Mouse (Mus musculus) heart, embryonic 15.5 days (tissue): ENCODE results near the gene Nat8f6. TPM values are rescaled to one million over a fixed set of nuclear protein-coding genes. Genes with fewer than 3 reads are reported as not detected.
"Not testable (repeated sequence)": the region's sequence is repeated elsewhere in the genome, so short reads cannot be mapped to it uniquely, and the experiment has no call there.

Experiments used
- ATAC-seq: fragments of 200-750 bp; cut with Nextera tagmentation; replicated peaks from 2 replicates; pipeline ENCODE4 v1.8.0; 2017; ENCODE audit warnings: low read depth, moderate TSS enrichment; ENCODE audit not compliant: insufficient number of reproducible peaks, insufficient read depth, low FRiP score
- H3K27ac ChIP-seq: fragments of 300-500 bp; sonication (generic); 2 replicates; pipeline ENCODE4 v1.5.1; 2015; ENCODE audit warnings: mild to moderate bottlenecking, inconsistent platforms
- H3K27me3 ChIP-seq: fragments of 300-500 bp; sonication (generic); 2 replicates; pipeline ENCODE4 v1.6.1; 2015; ENCODE audit warnings: inconsistent platforms
- H3K36me3 ChIP-seq: fragments of 300-500 bp; sonication (generic); 2 replicates; pipeline ENCODE4 v1.6.1; 2015; ENCODE audit warnings: mild to moderate bottlenecking, inconsistent platforms
- H3K4me1 ChIP-seq: fragments of 300-500 bp; sonication (generic); replicated peaks from 2 replicates; pipeline ENCODE4 v1.6.1; 2015; ENCODE audit warnings: inconsistent platforms
- H3K4me2 ChIP-seq: fragments of 300-500 bp; sonication (generic); 2 replicates; pipeline ENCODE4 v1.6.1; 2015; ENCODE audit warnings: inconsistent platforms, mild to moderate bottlenecking, moderate library complexity
- H3K4me3 ChIP-seq: fragments of 300-500 bp; sonication (generic); 2 replicates; pipeline ENCODE4 v1.5.1; 2015; ENCODE audit warnings: mild to moderate bottlenecking, inconsistent platforms
- H3K9ac ChIP-seq: fragments of 300-500 bp; sonication (generic); 2 replicates; pipeline ENCODE4 v1.6.1; 2015; ENCODE audit warnings: mild to moderate bottlenecking, inconsistent platforms
- H3K9me3 ChIP-seq: fragments of 300-500 bp; sonication (generic); replicated peaks from 2 replicates; pipeline ENCODE4 v1.6.1; 2016; ENCODE audit warnings: inconsistent platforms
- WGBS: fragments of 180-500 bp; shearing (Covaris S2); methylation state at CpG from one replicate; pipeline ENCODE4 v1.1.7; 2015; ENCODE audit warnings: mixed read lengths; 5-methylcytosine and 5-hydroxymethylcytosine counted together
- polyA plus RNA-seq: library from polyadenylated mRNA; unstranded; fragments of >200 nt; fragmentation: Nextera tagmentation; extraction: Ambion mirVana; gene quantifications from 2 replicates; pipeline ENCODE4 v1.2.1, GENCODE M21; 2015

Nat8f6 gene
- not detected in 2 replicates for polyA plus RNA-seq

- 76% methylated on average over 5 of the region's 5 CpGs for WGBS
- no peak for ATAC-seq
- Histone ChIP-seq H3K4me1 (no peaks in the 10 kb centered on the region), H3K9ac (no peak within 1 kb of the TSS), H3K4me2 (no peak within 1 kb of the TSS), H3K36me3 (no peaks in the 10 kb centered on the region), H3K4me3 (no peak within 1 kb of the TSS), H3K27me3 (no peaks in the 10 kb centered on the region), H3K27ac (no peak within 1 kb of the TSS), H3K9me3 (no peaks in the 10 kb centered on the region)
Measured at GRCm38 (mm10) chr6:85820837-85821236, at the start of gene Nat8f6, which contains the start of gene Nat8f5. TSS of gene Nat8f6 (minus strand) at chr6:85820954. TSS of gene Nat8f5 (minus strand) at chr6:85820972.

DNA sequence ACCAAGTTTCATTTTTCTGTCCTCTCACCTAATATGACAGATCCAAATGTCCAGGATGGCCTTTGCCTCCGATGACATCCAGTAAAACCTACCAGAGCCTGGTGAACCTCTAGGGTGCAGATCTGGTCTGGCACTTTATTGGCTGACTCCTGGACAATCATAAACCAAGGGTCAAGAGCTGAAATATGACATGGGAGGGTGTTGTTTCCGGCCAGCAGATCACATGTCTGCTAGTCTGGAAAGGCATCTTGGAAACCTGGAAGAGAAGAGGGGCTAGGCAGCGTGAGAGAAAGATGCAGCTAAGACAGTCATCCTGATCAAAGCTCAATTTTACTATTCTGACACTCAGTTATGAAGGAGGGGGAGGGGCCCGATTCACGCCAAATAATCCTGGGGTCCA lies 48.3 kb upstream of the Nat8f6 start, which contains the start of gene Nat8f2:
Nat8f2 (minus strand) TSS at position 153 of the 400 bp plus-strand sequence.
- H3K4me1 ChIP-seq, H3K27me3 ChIP-seq, H3K9ac ChIP-seq, H3K9me3 ChIP-seq, ATAC-seq, H3K4me2 ChIP-seq, H3K36me3 ChIP-seq, H3K27ac ChIP-seq, H3K4me3 ChIP-seq: not testable (repeated sequence)
- WGBS = 80% methylated on average over 5 of the region's 5 CpGs

DNA sequence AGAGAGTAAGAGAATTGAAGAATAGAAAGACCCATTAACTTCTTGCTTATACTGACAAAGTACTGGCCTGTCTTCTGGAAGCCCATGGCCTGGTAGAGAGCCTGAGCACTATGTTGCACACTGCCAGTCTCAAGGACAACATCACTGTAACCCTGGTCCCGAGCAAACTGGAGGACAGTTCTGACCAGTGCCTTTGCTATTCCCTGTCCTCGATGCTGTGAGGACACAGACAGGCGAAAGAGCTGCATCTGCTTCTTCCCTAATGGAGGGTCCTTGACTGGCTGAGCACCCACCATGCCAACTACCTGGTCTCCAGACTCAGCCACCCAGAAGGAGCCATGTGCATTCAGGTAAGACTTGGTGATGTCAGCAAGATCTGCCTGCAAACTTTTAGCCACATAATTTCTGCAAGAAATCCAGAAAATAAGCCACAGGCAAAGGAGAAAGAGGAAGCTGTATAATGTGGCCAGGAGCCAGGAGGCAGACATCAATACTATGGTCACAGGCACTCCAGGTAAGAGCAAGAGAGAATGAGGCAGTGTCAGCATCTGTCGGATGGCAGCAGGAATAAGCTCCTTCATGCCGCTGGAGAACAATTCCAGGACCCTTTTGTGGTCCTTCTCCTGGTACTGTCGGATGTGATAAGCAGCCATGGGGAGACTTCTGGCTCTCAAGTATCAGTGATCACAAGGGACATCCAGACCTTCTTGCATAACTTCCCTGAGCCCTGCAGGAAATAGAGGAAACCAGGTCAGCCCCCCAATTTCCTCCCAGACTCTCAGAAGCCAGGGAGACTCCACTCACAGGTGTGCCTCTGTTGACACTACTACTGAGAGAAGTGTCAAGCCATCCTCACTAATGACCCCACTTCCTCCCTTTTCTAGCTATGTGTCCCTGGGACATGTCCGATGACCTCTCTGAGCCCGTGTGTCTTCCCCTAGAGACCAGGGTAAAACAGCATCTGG lies 47.3 kb upstream of the Nat8f6 start:
- no peak overlapping the region for H3K9ac ChIP-seq
- 71% methylated on average over 8 of the region's 8 CpGs for WGBS
- no peaks in the 10 kb centered on the region for H3K4me1 ChIP-seq
- no peaks in the 10 kb centered on the region for H3K9me3 ChIP-seq
- H3K4me3 ChIP-seq = no peak overlapping the region
- no peaks in the 10 kb centered on the region for H3K27me3 ChIP-seq
- no peak overlapping the region for H3K27ac ChIP-seq
- no peak for ATAC-seq
- no peak overlapping the region for H3K4me2 ChIP-seq
- H3K36me3 ChIP-seq = no peaks in the 10 kb centered on the region

DNA sequence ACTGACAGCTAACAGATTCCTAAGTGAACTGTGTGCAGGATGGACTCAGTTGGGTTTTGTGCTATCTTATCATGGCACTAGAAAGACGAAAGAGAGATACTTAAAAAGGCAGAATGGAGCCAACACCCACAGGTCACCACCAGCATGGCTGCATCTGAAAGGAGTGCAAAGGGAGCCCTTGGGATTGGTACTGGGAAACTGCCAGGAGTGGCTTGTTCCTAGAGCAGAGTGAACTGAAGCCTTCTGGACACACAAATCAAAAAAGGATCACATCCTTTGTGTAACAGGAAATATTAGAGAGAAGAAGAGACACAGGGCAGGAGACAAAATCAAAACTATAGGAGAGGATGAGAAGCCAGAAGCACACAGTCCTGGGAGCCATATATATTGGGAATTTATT lies 46.2 kb upstream of the Nat8f6 start:
- H3K9me3 ChIP-seq, H3K27ac ChIP-seq, H3K4me1 ChIP-seq, H3K4me2 ChIP-seq, ATAC-seq, H3K4me3 ChIP-seq, H3K36me3 ChIP-seq, H3K9ac ChIP-seq, H3K27me3 ChIP-seq: not testable (repeated sequence)
- 17% methylated on average over 1 of the region's 1 CpGs for WGBS

DNA sequence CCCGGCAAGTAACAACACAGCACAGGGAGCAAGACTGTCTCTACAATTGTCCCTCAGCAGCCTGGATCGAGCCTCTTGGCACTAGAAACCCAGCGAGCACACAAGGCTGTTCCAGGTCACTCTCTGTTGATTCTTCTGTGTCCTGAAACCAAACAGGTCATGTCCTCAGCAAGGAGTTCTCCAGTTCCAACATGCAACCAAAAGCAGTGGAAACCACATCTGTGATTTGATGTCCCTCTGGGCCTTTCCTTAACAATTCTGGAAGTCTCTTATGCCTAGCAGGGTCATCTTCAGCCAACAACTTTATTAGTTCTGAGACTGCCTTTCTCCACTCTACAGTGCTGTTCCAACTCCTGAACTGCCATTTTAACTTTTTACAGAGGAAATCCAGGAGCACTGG lies 45.4 kb upstream of the Nat8f6 start:
- WGBS = 83% methylated on average over 3 of the region's 3 CpGs
- not testable (repeated sequence) for H3K27me3 ChIP-seq, ATAC-seq, H3K27ac ChIP-seq, H3K9ac ChIP-seq, H3K4me2 ChIP-seq, H3K9me3 ChIP-seq, H3K36me3 ChIP-seq, H3K4me1 ChIP-seq, H3K4me3 ChIP-seq

DNA sequence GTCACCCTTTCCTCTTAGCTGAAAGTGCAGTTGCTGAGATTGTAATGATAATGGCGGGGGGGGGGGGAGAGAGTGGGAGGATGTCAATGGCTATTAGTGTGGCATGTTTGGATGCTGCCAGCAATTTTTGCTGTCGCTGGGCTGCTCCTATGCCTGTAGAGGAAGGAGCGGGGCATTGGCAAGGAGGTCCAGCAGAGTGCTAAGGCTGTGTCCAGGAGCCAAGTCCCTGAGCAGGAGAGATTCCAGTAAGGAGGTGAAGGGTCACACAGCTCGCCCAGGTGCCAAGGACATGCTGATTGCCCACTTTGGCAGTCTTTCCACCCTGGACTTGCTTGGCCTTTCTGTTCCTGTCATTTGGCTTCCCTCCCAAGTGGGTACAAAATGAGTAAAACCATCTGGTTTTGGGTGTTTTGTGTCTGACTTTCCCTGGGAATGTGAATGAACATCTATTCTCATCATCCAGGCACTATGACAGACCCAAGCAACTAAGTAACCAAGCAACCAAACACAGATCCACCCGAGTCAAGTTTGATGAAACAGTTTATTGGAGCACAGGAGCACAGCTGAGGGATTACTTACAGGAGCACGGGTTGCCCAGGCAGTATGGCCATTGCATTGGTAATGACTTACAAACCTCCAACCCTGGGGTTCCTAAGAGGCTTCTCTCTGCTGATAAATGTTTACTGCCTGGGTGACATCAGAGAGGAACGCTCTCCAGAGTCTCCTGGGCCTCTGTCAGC lies 44.3 kb upstream of the Nat8f6 start:
- H3K9ac ChIP-seq, H3K4me3 ChIP-seq, H3K27ac ChIP-seq, H3K36me3 ChIP-seq, ATAC-seq, H3K4me1 ChIP-seq, H3K9me3 ChIP-seq, H3K27me3 ChIP-seq, H3K4me2 ChIP-seq: not testable (repeated sequence)
- 59% methylated on average over 6 of the region's 7 CpGs for WGBS

DNA sequence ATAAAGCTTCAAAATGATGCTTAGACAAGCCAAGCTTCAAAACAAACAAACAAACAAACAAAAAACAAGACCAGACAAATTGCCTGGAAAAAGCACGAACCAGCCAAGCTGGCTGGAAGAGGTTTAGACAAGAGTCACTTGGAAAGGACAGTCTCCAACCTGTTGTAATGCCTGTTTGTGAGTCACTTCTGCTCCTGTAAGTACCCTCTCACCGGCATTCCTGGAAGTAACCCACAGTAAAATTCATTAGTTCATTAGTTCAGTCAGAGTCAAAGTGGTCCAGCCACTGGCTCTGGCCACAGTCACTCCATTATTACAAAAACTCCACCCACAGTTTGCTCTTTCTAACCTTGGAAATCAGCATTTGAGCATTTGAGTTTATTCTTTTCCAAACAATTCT lies 43.1 kb upstream of the Nat8f6 start:
- Histone ChIP-seq H3K9me3 (no peaks in the 10 kb centered on the region), H3K4me2 (no peak overlapping the region), H3K4me1 (no peaks in the 10 kb centered on the region), H3K27ac (no peak overlapping the region), H3K4me3 (no peak overlapping the region), H3K27me3 (no peaks in the 10 kb centered on the region), H3K9ac (no peak overlapping the region), H3K36me3 (no peaks in the 10 kb centered on the region)
- WGBS = 73% methylated on average over 2 of the region's 2 CpGs
- ATAC-seq = no peak

DNA sequence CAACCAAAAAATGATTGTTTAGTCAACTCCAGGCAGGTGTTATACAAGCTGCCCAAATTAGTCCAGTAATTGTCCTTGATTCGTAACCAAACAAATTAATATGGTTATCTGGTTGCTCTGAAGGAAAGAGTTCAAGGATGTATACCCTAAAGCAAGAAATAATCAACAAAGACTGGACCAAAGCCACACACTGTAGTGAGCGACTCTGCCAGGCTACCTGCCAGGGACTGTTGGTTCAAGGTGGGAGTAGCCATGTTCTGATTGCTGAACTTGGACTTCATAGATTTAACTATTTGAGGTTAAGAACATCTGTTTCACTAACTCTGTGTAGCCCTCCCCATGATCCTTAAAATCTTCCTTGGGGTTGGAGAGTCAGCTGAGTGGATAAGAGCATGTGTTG lies 42.4 kb upstream of the Nat8f6 start:
- no peaks in the 10 kb centered on the region for H3K9me3 ChIP-seq
- H3K9ac ChIP-seq = no peak overlapping the region
- H3K4me2 ChIP-seq = no peak overlapping the region
- H3K27me3 ChIP-seq = no peaks in the 10 kb centered on the region
- ATAC-seq = no peak
- no peak overlapping the region for H3K4me3 ChIP-seq
- no peak overlapping the region for H3K27ac ChIP-seq
- H3K4me1 ChIP-seq = no peaks in the 10 kb centered on the region
- WGBS = 88% methylated on average over 2 of the region's 2 CpGs
- no peaks in the 10 kb centered on the region for H3K36me3 ChIP-seq

DNA sequence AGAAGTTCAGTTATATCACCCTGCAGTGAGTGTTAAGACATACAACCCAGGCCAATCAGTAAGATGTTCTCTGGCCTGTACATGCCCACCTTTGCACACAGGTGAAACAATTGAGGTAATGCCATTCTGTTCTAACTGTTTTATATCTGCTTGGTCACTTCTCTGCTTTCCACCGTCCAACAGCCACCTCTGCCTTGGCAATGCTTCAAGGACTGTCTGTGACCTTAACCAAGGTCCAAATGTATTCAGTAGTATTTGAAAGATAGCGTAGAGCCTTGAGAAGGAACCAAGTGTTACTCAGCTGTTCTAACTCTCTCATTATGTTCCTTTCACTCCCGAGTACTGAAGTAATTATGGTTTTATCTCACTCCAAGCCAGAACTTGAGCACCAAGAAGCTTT lies 41.8 kb upstream of the Nat8f6 start:
- no peak overlapping the region for H3K4me2 ChIP-seq
- no peaks in the 10 kb centered on the region for H3K27me3 ChIP-seq
- no peak for ATAC-seq
- no peaks in the 10 kb centered on the region for H3K4me1 ChIP-seq
- 64% methylated on average over 3 of the region's 3 CpGs for WGBS
- no peak overlapping the region for H3K9ac ChIP-seq
- no peak overlapping the region for H3K27ac ChIP-seq
- H3K9me3 ChIP-seq = no peaks in the 10 kb centered on the region
- H3K36me3 ChIP-seq = no peaks in the 10 kb centered on the region
- H3K4me3 ChIP-seq = no peak overlapping the region

GRCm38 (mm10) chr6:85861247-85861646 lies 40.5 kb upstream of the Nat8f6 start:
- WGBS = 86% methylated on average over 3 of the region's 3 CpGs
- no peak for ATAC-seq

GRCm38 (mm10) chr6:85856194-85856678 lies 35.5 kb upstream of the Nat8f6 start:
- no peaks in the 10 kb centered on the region for H3K27me3 ChIP-seq
- H3K36me3 ChIP-seq = no peaks in the 10 kb centered on the region
- H3K9ac ChIP-seq = no peak overlapping the region
- no peak overlapping the region for H3K4me3 ChIP-seq
- ATAC-seq = 0 out of 2 replicates have a peak, but pooled peaks have one; percentile 43
- H3K9me3 ChIP-seq = no peaks in the 10 kb centered on the region
- H3K4me2 ChIP-seq = no peak overlapping the region
- H3K4me1 ChIP-seq = no peaks in the 10 kb centered on the region
- no peak overlapping the region for H3K27ac ChIP-seq
- 39% methylated on average over 1 of the region's 1 CpGs for WGBS

More at GRCm38 (mm10) chr6:85861247-85861646, 40.5 kb upstream of the Nat8f6 start:
- no peak overlapping the region for H3K4me2 ChIP-seq
- H3K27ac ChIP-seq = no peak overlapping the region
- no peaks in the 10 kb centered on the region for H3K36me3 ChIP-seq
- H3K9ac ChIP-seq = no peak overlapping the region
- no peaks in the 10 kb centered on the region for H3K27me3 ChIP-seq
- H3K4me3 ChIP-seq = no peak overlapping the region
- H3K9me3 ChIP-seq = no peaks in the 10 kb centered on the region
- H3K4me1 ChIP-seq = no peaks in the 10 kb centered on the region
